Mouse (Mus musculus): ENCODE data around the gene Il7r. TPM values are rescaled to one million over a fixed set of nuclear protein-coding genes. Genes with fewer than 3 reads are reported as not detected.
A peak's percentile ranks its signal among the peaks of the same experiment; 100 is the strongest.

Gene Il7r
- total RNA-seq, 2 experiments from 2014 or later: 2.1 to 2.3 TPM

DNA sequence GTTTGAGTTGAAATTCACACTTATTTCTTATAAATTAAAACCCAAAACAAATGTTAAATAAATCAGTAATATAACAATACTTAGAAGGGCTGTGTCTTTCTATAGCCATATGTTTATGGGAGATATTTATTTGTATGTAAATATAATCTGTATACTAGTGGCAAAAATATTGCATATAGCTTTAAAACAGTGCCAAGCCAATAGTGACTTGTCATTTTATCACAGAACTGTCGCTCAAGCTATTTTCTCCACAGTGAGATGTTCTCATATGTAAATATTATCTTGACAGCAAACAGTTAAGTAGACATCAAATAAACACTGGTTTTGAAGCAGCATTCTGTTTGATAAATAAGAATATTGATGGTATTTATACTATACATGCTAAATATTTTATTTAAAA, 56.8 kb downstream of the Il7r start:
- 0 out of 2 replicates have a peak, but pooled peaks have one; percentile 58 for ATAC-seq (replicated peaks; ENCODE audit: low FRiP score, poor library complexity, severe bottlenecking)

DNA sequence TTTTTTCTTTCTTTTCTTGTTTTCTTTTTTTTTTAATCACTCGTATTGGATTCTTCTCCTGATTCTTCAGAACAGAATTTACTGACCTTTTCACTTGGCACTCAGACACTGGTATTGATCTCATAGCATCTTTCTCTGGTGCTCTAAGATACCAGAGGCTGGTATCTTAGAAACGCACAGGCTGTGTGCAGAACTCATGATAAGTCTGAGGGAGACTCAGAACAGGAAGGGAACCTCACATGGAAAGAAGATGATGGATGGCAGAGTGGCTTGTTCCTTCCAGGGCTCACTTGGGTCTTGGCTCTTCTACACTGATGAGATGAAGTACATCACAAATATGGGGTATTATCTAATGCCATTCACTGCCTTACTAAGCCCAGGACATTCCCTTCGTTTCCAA, 57.4 kb downstream of the Il7r start:
- peak; percentile 95 for ATAC-seq (replicated peaks; ENCODE audit: low FRiP score, poor library complexity, severe bottlenecking)

DNA sequence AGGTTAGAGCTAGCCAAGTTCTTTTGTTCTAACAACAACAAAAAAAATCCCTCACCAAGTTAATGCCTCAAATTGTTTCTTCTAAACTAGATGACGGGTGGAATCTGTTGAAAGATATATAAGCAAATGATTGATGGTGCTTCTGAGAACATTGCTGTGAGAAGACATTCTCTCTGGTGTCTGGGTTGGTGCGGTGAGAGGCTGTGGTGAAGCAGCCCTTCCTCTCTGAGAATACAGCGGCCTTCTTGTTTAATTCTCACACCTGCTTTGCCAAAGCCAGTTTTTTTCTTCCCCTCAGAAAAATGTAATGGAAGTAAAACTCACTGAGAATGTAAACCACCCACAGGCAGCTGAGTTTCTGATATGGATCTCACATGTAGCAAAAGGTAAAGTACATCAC, 57.8 kb downstream of the Il7r start:
- no peak for ATAC-seq (replicated peaks; ENCODE audit: low FRiP score, poor library complexity, severe bottlenecking)

DNA sequence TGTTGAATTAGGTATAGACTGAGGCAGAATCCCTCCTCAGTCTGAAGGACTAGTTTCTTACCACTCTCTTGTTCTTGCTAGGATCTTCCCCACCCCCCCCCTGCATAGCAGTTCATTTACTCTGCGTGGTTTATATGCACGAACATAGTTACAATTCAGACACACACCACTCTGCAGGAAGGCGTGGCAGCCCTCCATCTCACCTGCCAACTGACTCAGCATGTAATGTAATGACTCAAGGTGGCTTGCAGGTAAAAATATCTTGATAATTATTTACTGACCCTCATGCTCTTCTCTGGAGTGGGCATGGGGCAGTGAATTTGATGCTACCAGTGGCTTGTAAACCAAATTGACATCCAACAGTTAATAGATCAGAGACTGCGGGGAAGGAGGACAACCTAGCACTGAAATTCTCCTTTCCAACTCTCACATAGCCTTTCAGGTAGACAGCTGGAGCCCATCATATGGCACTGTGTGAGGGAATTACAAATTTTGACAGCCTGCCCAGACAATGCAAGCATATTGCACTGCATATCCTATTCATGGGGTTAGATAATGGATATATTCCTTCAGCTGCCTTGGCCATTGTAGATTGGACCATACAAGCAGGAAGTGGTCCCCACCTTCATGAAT, 58.8 kb downstream of the Il7r start:
- ATAC-seq (replicated peaks; ENCODE audit: low FRiP score, poor library complexity, severe bottlenecking): no peak

DNA sequence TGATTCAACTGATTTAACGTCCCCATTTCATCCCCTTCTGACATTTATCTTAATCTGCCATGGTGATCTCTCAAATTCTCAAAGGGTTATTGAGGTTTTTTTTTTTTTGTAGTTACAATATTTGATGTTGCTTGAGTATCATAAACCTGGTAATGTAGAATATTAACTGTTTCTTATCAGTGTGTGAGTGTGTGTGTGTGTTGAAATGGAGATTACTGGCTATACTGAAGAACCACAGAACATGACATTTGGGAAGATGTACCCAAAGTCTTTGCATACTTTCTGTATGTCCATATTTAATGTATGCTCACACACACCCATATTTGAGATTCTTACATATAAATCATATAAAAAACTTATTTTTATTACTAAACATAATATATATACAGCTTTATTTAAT, 65.9 kb downstream of the Il7r start:
- no peak for ATAC-seq (replicated peaks; ENCODE audit: low FRiP score, poor library complexity, severe bottlenecking)

DNA sequence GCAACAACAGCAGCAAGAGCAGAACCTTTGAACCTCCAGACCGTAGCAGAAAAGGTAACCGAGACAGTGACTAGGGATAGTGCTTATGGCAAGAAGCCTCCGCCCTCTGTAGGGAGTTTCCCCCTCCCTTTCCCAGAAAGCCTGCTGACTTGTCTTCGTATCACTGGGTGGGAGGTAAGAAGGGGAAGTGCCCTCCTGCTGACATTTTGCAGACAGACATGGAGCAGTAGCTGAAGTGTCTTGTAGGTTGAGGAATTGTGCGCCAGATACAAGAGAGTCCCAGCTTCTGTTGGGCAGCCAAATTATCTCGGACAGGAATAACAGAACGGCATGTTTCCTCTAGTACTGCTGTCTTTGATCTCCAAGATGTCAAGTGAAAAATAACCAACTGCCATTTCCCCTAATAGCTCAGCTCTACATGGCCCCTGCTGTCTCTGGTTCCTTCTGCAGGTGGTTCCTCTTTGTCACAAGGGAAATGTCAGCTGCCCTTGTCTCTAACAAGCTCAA, 66.4 kb downstream of the Il7r start:
- ATAC-seq (replicated peaks; ENCODE audit: low FRiP score, poor library complexity, severe bottlenecking): peak; percentile 49; the same call in 1 of the 2 replicates

Other genes starting within 250 kb of the Il7r start
- not detected in 2 replicates for gene Ugt3a2, start 194.6 kb downstream of the Il7r start, total RNA-seq (2015; ENCODE audit: low replicate concordance)
- gene Ugt3a2, start 194.6 kb downstream of the Il7r start, total RNA-seq (2017; ENCODE audit: low replicate concordance): not detected in 2 replicates
- not detected in 2 replicates for gene Capsl, start 94.1 kb downstream of the Il7r start, total RNA-seq (2015; ENCODE audit: low replicate concordance)
- gene Capsl, start 94.1 kb downstream of the Il7r start, total RNA-seq (2017; ENCODE audit: low replicate concordance): not detected in 2 replicates
- gene Spef2, start 218.7 kb upstream of the Il7r start, total RNA-seq (2015; ENCODE audit: low replicate concordance): 0.58 and 0.84 TPM in 2 replicates
- gene Spef2, start 218.7 kb upstream of the Il7r start, total RNA-seq (2017; ENCODE audit: low replicate concordance): not detected in 2 replicates